Mouse (Mus musculus) cerebellum, adult 2 months (tissue): ENCODE measurements around the gene Batf. TPM values are rescaled to one million over a fixed set of nuclear protein-coding genes. Genes with fewer than 3 reads are reported as not detected.
"Not testable (repeated sequence)": the region's sequence is repeated elsewhere in the genome, so short reads cannot be mapped to it uniquely, and the experiment has no call there.

Experiments used
- DNase-seq, 2 experiments: peaks; one replicate each; pipeline ENCODE4 v3.0.0; 2021
- H3K27ac ChIP-seq: fragments of 200-500 bp; 2 replicates; pipeline ENCODE4 v1.5.1; 2012; ENCODE audit warnings: low read length, control low read depth, inconsistent platforms; ENCODE audit not compliant: insufficient read depth
- H3K27me3 ChIP-seq: fragments of 200-500 bp; 2 replicates; pipeline ENCODE4 v1.6.1; 2012; ENCODE audit warnings: inconsistent platforms, mild to moderate bottlenecking, low read length, moderate library complexity; ENCODE audit not compliant: control insufficient read depth, insufficient read depth
- H3K4me1 ChIP-seq: fragments of 200-500 bp; 2 replicates; pipeline ENCODE4 v1.6.1; 2011; ENCODE audit warnings: low read length; ENCODE audit not compliant: control insufficient read depth, insufficient read depth
- H3K4me3 ChIP-seq: fragments of 200-500 bp; replicated peaks from 2 replicates; pipeline ENCODE3; 2011; ENCODE audit warnings: mild to moderate bottlenecking, low read depth, low read length, control low read depth; ENCODE audit not compliant: insufficient read depth
- CTCF ChIP-seq: fragments of 200-500 bp; IDR thresholded peaks from 2 replicates; pipeline ENCODE4 v1.5.1; 2011; ENCODE audit warnings: low read depth, mild to moderate bottlenecking, control low read depth, low read length, moderate library complexity, borderline replicate concordance; ENCODE audit not compliant: insufficient read depth
- POLR2A ChIP-seq: fragments of 200-500 bp; IDR thresholded peaks from 2 replicates; pipeline ENCODE4 v1.6.1; 2011; ENCODE audit warnings: low read length, control low read depth, borderline replicate concordance; ENCODE audit not compliant: insufficient read depth
- WGBS: fragments of 180-500 bp; shearing (Covaris S2); methylation state at CpG from one replicate; pipeline ENCODE4 v1.1.7; 2018; 5-methylcytosine and 5-hydroxymethylcytosine counted together
- polyA plus RNA-seq: library from polyadenylated mRNA; depleted of rRNA; stranded (reverse); fragments of >200 nt; gene quantifications from 2 replicates; pipeline ENCODE4 v1.2.3, GENCODE M21; 2012

Gene Batf
- polyA plus RNA-seq, 1 experiment = 0.38 TPM

- no peaks in the 10 kb centered on the region for H3K27me3 ChIP-seq
- TF ChIP-seq CTCF (no peak), POLR2A (no peak)
- DNase-seq = no peak
- H3K27ac ChIP-seq = no peak overlapping the region
- 60% methylated on average over 6 of the region's 6 CpGs for WGBS
- H3K4me3 ChIP-seq = no peak overlapping the region
- no peaks in the 10 kb centered on the region for H3K4me1 ChIP-seq
These were observed 1.4 kb downstream of the Batf start for GRCm38 (mm10) chr12:85687846-85688245.

- no peak overlapping the region for H3K27ac ChIP-seq
- H3K4me3 ChIP-seq = no peak overlapping the region
- no peak for DNase-seq
- WGBS = 78% methylated on average over 2 of the region's 2 CpGs
- TF ChIP-seq POLR2A (no peak), CTCF (no peak)
- no peaks in the 10 kb centered on the region for H3K4me1 ChIP-seq
- H3K27me3 ChIP-seq = no peaks in the 10 kb centered on the region
These were observed 9.3 kb downstream of the Batf start for GRCm38 (mm10) chr12:85695787-85696186.

DNA sequence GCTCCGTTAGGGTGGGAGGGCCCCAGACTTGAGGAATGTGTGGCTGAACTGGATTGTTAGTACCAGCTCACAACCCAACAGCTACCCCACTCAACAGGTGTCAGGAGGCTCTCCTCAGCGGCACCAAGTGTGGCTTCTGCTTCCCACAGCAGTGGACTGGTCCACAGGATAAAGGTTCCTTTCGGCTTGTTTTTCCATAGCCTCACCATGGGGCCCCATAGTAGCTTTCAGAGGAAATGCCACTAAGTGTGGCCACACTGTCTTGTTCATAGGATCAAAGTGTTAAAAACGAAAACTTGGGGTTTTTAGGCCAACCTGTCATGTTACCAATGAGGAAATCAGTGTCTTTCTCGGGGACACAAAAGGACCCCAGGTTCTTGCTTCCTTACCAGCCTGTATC is 10.0 kb downstream of the Batf start:
- 88% methylated on average over 5 of the region's 5 CpGs for WGBS
- Histone ChIP-seq H3K4me3 (no peak overlapping the region), H3K27ac (no peak overlapping the region), H3K27me3 (no peaks in the 10 kb centered on the region), H3K4me1 (no peaks in the 10 kb centered on the region)
- no peak for DNase-seq
- TF ChIP-seq POLR2A (no peak), CTCF (no peak)

- H3K27ac ChIP-seq, H3K27me3 ChIP-seq, DNase-seq, H3K4me1 ChIP-seq, H3K4me3 ChIP-seq: not testable (repeated sequence)
- 36% methylated on average over 15 of the region's 37 CpGs for WGBS
These were observed 11.7 kb downstream of the Batf start for GRCm38 (mm10) chr12:85698179-85698578.

DNA sequence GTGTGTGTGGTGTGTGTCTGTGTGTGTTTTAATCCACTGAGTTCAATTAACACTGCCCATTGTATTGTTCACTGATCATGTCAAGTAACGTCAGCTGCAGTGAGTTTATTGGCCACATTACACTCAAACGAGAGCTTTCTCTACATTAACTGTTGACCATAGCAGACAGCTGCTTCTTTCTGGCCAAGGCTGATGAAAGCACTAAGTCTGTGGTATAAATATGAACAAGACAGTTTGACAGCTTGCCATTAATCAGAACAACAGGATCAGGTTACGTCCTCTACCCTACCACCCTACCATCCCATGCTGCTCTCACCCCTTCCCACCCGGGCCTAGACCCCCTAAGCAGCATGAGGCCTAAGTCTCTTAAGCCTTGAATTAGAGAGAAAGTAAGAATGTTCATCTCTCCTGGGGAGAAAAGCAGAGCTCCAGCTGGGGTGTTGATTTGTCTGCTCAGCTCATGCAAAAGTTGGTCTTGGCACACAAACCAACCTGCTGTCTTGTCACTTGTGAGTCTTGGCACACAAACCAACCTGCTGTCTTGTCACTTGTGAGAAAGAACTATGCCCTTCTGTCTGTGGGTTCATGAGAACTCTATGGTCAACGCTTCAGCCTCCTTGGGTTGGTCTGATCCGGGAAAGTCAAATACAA is 13.8 kb downstream of the Batf start:
- H3K4me3 ChIP-seq = no peak overlapping the region
- H3K4me1 ChIP-seq = no peaks in the 10 kb centered on the region
- H3K27me3 ChIP-seq = no peaks in the 10 kb centered on the region
- 58% methylated on average over 6 of the region's 6 CpGs for WGBS
- H3K27ac ChIP-seq = no peak overlapping the region
- no peak for DNase-seq
- TF ChIP-seq CTCF = no peak
- no peak for TF ChIP-seq POLR2A

- DNase-seq = no peak
- H3K27ac ChIP-seq = no peak overlapping the region
- H3K4me3 ChIP-seq = no peak overlapping the region
- TF ChIP-seq CTCF = no peak
- TF ChIP-seq POLR2A = no peak
- 40% methylated on average over 7 of the region's 7 CpGs for WGBS
- no peaks in the 10 kb centered on the region for H3K4me1 ChIP-seq
- no peaks in the 10 kb centered on the region for H3K27me3 ChIP-seq
These were observed 14.4 kb downstream of the Batf start for GRCm38 (mm10) chr12:85700842-85701223.

DNA sequence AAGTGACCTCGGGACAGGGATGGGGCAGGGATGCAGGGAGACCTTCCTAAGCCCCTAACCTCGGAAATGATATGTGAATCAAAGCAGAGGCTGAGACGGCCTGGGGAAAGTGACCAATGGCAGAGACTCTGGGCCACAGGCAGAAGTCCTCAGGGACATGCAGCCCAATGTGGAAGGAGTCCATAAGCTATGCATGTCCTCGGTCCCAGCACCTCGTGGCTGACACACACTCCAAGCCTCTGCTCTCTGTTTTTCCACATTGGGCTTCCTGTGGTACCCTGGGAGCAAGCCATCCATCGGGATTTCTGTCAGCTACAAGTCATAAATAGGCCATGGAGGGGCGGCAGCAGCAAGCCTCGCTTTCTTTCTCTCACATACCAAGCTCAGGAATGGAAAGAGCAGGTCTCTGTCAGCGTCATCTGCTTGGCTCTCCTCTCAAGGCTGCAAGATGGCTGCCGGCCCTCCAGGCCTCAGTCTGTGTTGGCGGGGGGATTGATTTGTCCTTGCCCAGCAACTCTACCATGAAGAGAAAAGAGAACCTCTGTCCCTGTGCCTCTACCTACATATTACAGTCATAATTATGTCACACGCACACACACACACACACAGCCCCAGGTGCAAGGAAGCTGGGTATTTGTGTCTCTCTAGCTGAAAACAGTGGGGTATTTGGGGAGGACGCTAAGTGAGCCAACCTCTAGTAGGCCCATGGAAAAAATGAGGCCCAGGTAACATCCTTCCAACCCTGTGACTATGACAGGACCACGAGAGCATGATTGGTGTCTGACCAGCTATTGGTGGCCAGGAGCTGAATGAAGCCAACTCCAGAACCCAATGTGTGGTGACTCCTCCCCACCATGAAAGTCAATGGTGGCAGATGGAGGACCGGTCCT is 15.9 kb downstream of the Batf start:
- TF ChIP-seq POLR2A = no peak
- no peak for TF ChIP-seq CTCF
- no peak overlapping the region for H3K27ac ChIP-seq

GRCm38 (mm10) chr12:85703507-85703906 is 17.0 kb downstream of the Batf start:
- no peaks in the 10 kb centered on the region for H3K27me3 ChIP-seq
- no peak overlapping the region for H3K27ac ChIP-seq
- H3K4me1 ChIP-seq = no peaks in the 10 kb centered on the region
- no peak overlapping the region for H3K4me3 ChIP-seq
- TF ChIP-seq CTCF (no peak), POLR2A (no peak)
- 17% methylated on average over 3 of the region's 3 CpGs for WGBS
- no peak for DNase-seq

More for the DNA sequence above, 15.9 kb downstream of the Batf start:
- no peaks in the 10 kb centered on the region for H3K4me1 ChIP-seq
- no peaks in the 10 kb centered on the region for H3K27me3 ChIP-seq
- H3K4me3 ChIP-seq = no peak overlapping the region
- no peak for DNase-seq
- WGBS = 66% methylated on average over 15 of the region's 15 CpGs
